Mouse (Mus musculus) layer of hippocampus, adult 2 months (tissue): ENCODE measurements around the gene Chchd6. TPM values are rescaled to one million over a fixed set of nuclear protein-coding genes. Genes with fewer than 3 reads are reported as not detected.
A peak's percentile ranks its signal among the peaks of the same experiment; 100 is the strongest.

Experiments used
- DNase-seq, 2 experiments: peaks; one replicate each; pipeline ENCODE4 v3.0.0; 2022; ENCODE audit warnings: low spot score in 2 of 2
- H3K27ac ChIP-seq: fragments of 200-600 bp; 2 replicates; pipeline ENCODE4 v1.8.1; 2022
- H3K4me3 ChIP-seq: fragments of 200-600 bp; 2 replicates; pipeline ENCODE4 v1.8.1; 2022; ENCODE audit warnings: mild to moderate bottlenecking
- CTCF ChIP-seq: fragments of 200-600 bp; conservative IDR thresholded peaks from 2 replicates; pipeline ENCODE4 v1.8.1; 2022; ENCODE audit warnings: antibody characterized with exemption, mild to moderate bottlenecking, moderate library complexity
- total RNA-seq, 2 experiments: library from RNA; stranded (reverse); gene quantifications; 2 replicates each; pipeline ENCODE4 v1.2.3; 2021

Chchd6 gene
- total RNA-seq, 2 experiments from 2014 or later, result 61.4 to 71.1 TPM

GRCm38 (mm10) chr6:89614596-89615372, 19.3 kb upstream of the Chchd6 start:
- no peak for TF ChIP-seq CTCF
- H3K4me3 ChIP-seq, result no peak overlapping the region
- H3K27ac ChIP-seq, result no peak overlapping the region
- no peak for DNase-seq

- Histone ChIP-seq H3K4me3 (no peak overlapping the region), H3K27ac (peak overlapping the region; percentile 28; the same call in 1 of the 2 replicates)
- DNase-seq, result no peak
- no peak for TF ChIP-seq CTCF
These were observed 18.6 kb upstream of the Chchd6 start for GRCm38 (mm10) chr6:89614107-89614471.

GRCm38 (mm10) chr6:89613336-89614106, 18.1 kb upstream of the Chchd6 start:
- Histone ChIP-seq H3K27ac (peak overlapping the region; percentile 49; the same call in 1 of the 2 replicates), H3K4me3 (peak overlapping the region; percentile 18; the same call in 1 of the 2 replicates)
- TF ChIP-seq CTCF, result no peak
- DNase-seq, result peak; percentile 71 to 75

GRCm38 (mm10) chr6:89607999-89608398, 12.5 kb upstream of the Chchd6 start:
- DNase-seq, result no peak
- no peak overlapping the region for H3K4me3 ChIP-seq
- no peak overlapping the region for H3K27ac ChIP-seq

GRCm38 (mm10) chr6:89606096-89606495, 10.6 kb upstream of the Chchd6 start:
- no peak overlapping the region for H3K27ac ChIP-seq
- no peak overlapping the region for H3K4me3 ChIP-seq
- TF ChIP-seq CTCF, result no peak
- no peak for DNase-seq

More at GRCm38 (mm10) chr6:89607999-89608398, 12.5 kb upstream of the Chchd6 start:
- peak; percentile 58 for TF ChIP-seq CTCF

GRCm38 (mm10) chr6:89596510-89596909, 1.1 kb upstream of the Chchd6 start:
- H3K27ac ChIP-seq, result no peak overlapping the region

GRCm38 (mm10) chr6:89595777-89596146, 310 bp upstream of the Chchd6 start:
- Histone ChIP-seq H3K27ac (no peak overlapping the region), H3K4me3 (peak overlapping the region; percentile 68)
- no peak for DNase-seq
- TF ChIP-seq CTCF, result no peak

More at GRCm38 (mm10) chr6:89596510-89596909, 1.1 kb upstream of the Chchd6 start:
- no peak for TF ChIP-seq CTCF
- H3K4me3 ChIP-seq, result no peak overlapping the region
- no peak for DNase-seq

GRCm38 (mm10) chr6:89592016-89592415, 3.4 kb downstream of the Chchd6 start:
- no peak for TF ChIP-seq CTCF
- Histone ChIP-seq H3K4me3 (no peak overlapping the region), H3K27ac (no peak overlapping the region)
- no peak for DNase-seq

- H3K27ac ChIP-seq, result no peak overlapping the region
- no peak for DNase-seq
- TF ChIP-seq CTCF, result no peak
- H3K4me3 ChIP-seq, result no peak overlapping the region
These were observed 3.9 kb downstream of the Chchd6 start for GRCm38 (mm10) chr6:89591531-89591930.

GRCm38 (mm10) chr6:89585696-89586095, 9.8 kb downstream of the Chchd6 start:
- DNase-seq, result no peak
- H3K27ac ChIP-seq, result no peak overlapping the region
- H3K4me3 ChIP-seq, result no peak overlapping the region
- no peak for TF ChIP-seq CTCF

GRCm38 (mm10) chr6:89584634-89585409, 10.6 kb downstream of the Chchd6 start:
- Histone ChIP-seq H3K27ac (no peak overlapping the region), H3K4me3 (no peak overlapping the region)
- no peak for TF ChIP-seq CTCF
- peak; percentile 35 to 57 for DNase-seq

- Histone ChIP-seq H3K27ac (no peak overlapping the region), H3K4me3 (no peak overlapping the region)
- no peak for TF ChIP-seq CTCF
- DNase-seq, result no peak
These were observed 12.3 kb downstream of the Chchd6 start for GRCm38 (mm10) chr6:89583170-89583569.

GRCm38 (mm10) chr6:89574641-89575040, 20.8 kb downstream of the Chchd6 start:
- Histone ChIP-seq H3K27ac (no peak overlapping the region), H3K4me3 (no peak overlapping the region)
- no peak for DNase-seq
- TF ChIP-seq CTCF, result no peak
